Mouse (Mus musculus) retina, postnatal 7 days (tissue): Measurements from ENCODE around the gene Tmeff2.
A peak's percentile ranks its signal among the peaks of the same experiment; 100 is the strongest.
"Not testable (repeated sequence)": the region's sequence is repeated elsewhere in the genome, so short reads cannot be mapped to it uniquely, and the experiment has no call there.

Source experiments
- DNase-seq: peaks from one replicate; pipeline ENCODE4 v3.0.0-alpha.2; 2012; ENCODE audit warnings: low read depth, low spot score

Tmeff2 gene

DNA sequence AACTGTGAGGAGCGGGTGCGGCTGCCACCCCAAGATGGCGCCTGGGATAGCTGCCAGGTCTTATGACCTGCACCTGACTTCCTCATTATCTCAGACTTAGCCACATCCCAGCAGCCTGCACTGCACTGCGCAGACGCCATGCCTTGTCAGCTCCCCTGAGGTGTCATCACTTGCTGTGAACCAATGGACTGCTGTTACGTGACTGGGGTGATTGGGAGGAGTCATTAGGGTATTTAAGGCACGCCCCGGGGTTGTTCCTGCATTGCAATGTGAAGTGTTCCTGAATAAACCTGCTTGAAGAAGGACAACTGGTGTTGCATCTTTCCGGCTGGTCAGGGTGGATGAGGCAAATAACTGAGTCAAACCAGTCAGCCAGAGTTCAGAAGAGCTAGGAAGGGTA is at the start of gene Tmeff2:
Gene Tmeff2 (plus strand): TSS at position 262 of the 400 bp plus-strand sequence.
- DNase-seq, result not testable (repeated sequence)

DNA sequence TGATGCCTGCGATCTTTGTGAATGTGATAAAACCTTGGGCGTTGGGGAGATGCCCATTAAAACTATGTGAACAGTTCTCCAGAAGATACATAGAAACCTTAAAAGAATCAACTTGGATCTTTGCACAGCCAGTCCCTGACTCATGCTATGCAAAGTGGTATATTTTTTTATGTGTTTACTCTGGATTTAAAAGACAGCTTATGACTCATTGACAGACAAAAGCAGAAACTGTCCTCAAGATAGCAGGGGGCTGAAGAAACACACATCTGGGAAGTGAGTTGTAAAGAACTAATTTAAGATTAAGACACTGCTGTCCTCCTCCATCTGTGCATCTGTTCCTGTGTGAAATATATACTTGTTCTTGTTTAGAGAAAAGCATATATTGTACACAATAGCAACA is 38.9 kb upstream of the Tmeff2 start:
- DNase-seq, result no peak

- DNase-seq, result no peak
These were observed 2.8 kb upstream of the Tmeff2 start for GRCm38 (mm10) chr1:50897696-50898095.

DNA sequence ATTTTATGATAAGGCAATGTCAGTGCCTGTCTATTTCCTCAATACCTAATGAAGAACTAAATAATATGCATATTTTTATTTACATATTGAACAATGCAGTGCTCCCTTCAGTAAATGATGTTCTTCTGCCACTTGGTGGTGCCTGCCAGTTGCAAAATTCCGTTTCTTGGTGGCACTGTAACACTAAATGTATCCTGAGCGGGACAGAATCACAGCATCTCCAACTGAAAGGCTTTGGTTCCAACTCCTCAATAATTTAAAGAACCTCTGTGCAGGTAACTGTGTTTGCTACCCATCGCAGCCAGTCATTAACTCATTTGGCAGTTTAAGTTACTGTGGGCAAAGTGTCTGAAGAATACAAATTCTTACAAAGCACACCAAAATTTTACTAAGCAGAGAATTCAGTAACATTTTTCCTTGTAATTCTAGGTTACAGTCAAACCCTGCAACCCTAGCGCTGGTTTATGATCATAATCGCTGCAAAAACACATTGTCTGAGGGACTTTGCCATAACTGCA is 24.4 kb downstream of the Tmeff2 start:
- no peak for DNase-seq

- DNase-seq, result no peak
These were observed 25.0 kb downstream of the Tmeff2 start for GRCm38 (mm10) chr1:50925356-50925921.

- no peak for DNase-seq
These were observed 26.1 kb downstream of the Tmeff2 start for GRCm38 (mm10) chr1:50926374-50927060.

GRCm38 (mm10) chr1:50927077-50927611 is 26.7 kb downstream of the Tmeff2 start:
- DNase-seq, result peak; percentile 79

GRCm38 (mm10) chr1:50927679-50928187 is 27.3 kb downstream of the Tmeff2 start:
- no peak for DNase-seq

GRCm38 (mm10) chr1:50928776-50929175 is 28.3 kb downstream of the Tmeff2 start:
- DNase-seq, result no peak

GRCm38 (mm10) chr1:50935076-50935475 is 34.6 kb downstream of the Tmeff2 start:
- DNase-seq, result no peak

DNA sequence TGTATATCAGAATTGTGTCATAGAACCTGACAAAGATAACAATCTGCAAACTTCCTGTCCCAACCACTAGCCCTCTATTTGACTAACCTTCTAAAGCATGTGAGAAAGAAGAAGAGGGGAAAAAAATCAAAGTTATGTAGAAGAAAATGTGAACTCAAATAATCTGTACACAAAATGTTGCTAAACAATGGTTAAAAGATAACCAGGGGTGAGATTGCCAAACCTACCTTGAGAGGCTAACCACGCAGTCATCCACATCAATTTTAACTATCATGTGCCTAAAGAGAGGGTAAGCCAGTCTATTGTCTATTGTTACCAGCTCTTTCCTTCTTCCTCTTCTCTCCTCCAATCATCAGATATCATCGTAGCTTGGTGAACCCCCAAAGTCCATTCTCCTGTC is 35.0 kb downstream of the Tmeff2 start:
- no peak for DNase-seq

- no peak for DNase-seq
These were observed 39.9 kb downstream of the Tmeff2 start for GRCm38 (mm10) chr1:50940131-50941039.

DNA sequence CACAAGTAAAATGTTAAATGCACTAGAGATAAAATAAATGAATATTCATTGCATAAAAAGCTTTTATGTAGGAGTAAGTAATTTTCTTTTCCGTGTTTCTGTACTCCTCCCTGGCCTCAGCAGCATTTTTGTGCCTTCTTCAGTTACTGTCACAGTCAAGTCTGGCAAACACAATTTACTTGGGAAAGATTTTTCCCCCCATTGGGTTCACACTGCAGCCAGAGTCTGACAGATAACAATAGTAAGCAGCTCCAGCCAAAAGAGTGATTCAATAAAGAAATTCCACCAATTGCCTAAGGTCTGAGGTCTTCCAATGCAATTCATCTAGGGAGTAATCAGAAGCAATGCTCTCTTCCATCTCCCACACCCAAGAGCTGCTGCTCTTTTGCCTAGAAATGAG is 48.1 kb downstream of the Tmeff2 start:
- no peak for DNase-seq

DNA sequence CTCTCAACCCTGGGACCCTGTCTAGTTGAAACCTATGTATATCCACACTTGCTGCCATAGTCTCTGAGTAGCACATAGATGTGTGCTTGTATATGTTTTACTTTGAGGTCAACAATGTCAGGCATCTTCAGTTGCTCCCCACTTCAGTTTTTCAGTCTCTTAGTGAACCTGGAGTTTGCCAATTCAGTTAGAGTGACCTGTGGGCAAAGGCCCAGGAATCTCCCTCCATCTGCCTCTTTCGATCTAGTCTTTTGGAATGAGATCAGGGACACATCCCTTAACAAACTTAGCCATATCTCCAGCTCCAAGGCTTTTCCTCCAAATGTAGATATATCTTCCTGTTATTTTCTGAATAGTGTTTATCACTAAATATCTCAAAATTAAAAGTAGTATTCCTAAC is 58.4 kb downstream of the Tmeff2 start:
- no peak for DNase-seq

DNA sequence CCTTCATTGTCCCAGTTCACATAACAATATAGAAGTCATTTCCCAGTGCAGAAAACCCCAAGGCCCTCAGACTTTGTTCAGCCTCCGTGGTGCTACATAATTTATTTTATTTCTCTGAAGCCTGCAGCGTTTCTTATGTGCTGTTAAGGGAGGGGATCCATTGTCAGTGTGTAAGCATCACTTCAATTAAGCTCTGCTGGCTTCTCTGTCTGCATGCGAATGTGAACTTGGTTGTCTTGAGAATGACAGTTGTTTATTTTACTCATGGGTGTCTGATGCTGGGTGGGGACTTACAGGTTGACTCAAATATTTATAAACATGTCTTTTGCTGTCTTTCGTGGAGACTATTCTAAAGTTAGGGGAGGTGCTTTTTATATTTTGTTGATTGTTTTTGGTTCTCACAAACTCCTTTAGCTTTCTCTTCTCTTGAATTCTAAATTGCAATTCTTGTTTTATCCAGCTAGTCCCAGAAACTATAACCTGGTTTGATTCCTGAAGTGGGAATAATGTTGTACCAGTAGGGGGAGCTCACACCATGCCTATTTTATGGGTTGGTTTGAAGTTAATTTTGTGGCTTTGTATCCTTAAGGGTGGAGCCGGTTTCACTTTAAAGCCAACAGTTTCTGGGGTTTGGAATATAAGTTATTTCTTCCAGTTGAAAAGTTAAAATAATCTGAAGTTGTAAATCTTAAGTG is 61.7 kb downstream of the Tmeff2 start:
- DNase-seq, result peak; percentile 41

DNA sequence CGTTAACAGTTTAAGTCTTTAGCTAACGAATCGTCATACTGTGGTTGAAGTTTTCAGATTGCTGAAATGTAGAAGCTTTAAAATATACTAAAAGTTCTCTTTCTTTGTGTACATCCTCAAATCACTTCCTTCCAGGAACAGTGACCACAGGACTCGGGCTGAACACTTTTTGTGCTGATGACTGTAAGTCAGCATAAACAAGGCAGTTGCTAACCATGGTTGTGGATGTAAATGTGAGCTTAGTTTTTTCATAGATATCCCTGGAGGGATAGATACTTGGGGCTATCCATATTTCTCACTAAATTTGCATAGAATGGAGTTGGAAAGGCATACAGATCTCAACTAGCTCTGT is 62.2 kb downstream of the Tmeff2 start:
- DNase-seq, result no peak

- DNase-seq, result no peak
These were observed 69.2 kb downstream of the Tmeff2 start for GRCm38 (mm10) chr1:50969685-50970084.

- DNase-seq, result no peak
These were observed 70.4 kb downstream of the Tmeff2 start for GRCm38 (mm10) chr1:50970853-50971252.

DNA sequence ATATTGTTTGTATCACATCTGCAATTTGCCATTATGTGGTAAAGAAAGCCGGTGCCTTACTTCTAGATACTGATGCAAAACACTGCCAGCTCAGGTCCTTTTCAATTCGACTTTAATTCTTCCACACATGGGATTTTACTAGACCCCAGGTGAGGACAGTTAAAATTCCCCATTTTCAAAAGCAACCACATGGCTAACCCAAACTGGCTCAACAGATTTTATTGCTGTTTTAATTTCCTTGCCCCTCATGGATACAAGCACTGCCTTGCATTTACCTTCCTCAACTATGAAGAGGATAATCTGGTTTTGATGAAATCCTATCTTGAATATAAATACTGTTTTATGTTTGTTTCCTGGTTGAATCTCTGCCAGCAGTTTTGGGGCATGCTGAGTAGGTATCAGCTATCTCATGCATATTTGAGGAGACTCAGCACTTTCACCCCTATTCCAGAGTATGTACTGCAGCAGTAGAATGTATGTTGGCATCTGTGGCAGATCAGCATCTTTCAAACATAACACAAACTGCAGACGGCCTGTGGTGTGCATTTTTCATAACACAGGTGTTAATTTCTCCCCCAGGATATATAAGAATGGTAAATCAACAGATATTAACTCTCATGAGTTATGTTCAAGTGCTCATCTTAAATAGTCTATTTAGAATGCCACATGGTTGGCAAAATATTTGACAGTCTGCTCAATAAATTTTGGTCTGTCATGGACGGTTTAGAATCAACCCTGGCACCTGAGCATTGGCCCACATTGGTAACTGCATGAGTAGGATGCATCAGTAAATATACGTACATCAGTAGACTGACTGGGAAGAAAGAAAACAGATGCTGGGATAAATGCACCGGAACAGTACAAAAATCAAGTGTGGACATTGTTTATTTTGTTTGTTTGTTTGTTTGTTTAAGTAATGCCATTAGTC is 72.3 kb downstream of the Tmeff2 start:
- no peak for DNase-seq
